Mouse (Mus musculus) neural tube, embryonic 11.5 days (tissue): ENCODE results near the gene Plxdc1. TPM values are rescaled to one million over a fixed set of nuclear protein-coding genes. Genes with fewer than 3 reads are reported as not detected.

Source experiments
- ATAC-seq: fragments of 200-750 bp; cut with Nextera tagmentation; 2 replicates; pipeline ENCODE4 v1.8.0; 2017; ENCODE audit warnings: moderate number of reproducible peaks, mild to moderate bottlenecking, moderate TSS enrichment, moderate library complexity; ENCODE audit not compliant: insufficient read depth, low FRiP score, low TSS enrichment
- DNase-seq: peaks from one replicate; pipeline ENCODE4 v3.0.0-alpha.2; 2015; ENCODE audit warnings: low spot score
- H3K27ac ChIP-seq: fragments of 300-500 bp; sonication (generic); 2 replicates; pipeline ENCODE4 v1.5.1; 2014; ENCODE audit warnings: low read depth, mild to moderate bottlenecking, low read length
- H3K27me3 ChIP-seq: fragments of 300-500 bp; sonication (generic); 2 replicates; pipeline ENCODE4 v1.6.1; 2014; ENCODE audit warnings: mild to moderate bottlenecking, low read length, mixed read lengths; ENCODE audit not compliant: control insufficient read depth, insufficient read depth
- H3K36me3 ChIP-seq: fragments of 300-500 bp; sonication (generic); 2 replicates; pipeline ENCODE4 v1.6.1; 2014; ENCODE audit warnings: mild to moderate bottlenecking, low read length, moderate library complexity, mixed read lengths; ENCODE audit not compliant: control insufficient read depth, insufficient read depth
- H3K4me1 ChIP-seq: fragments of 300-500 bp; sonication (generic); 2 replicates; pipeline ENCODE4 v1.6.1; 2014; ENCODE audit warnings: low read length, mixed read lengths; ENCODE audit not compliant: control insufficient read depth, insufficient read depth
- H3K4me2 ChIP-seq: fragments of 300-500 bp; sonication (generic); 2 replicates; pipeline ENCODE4 v1.6.1; 2014; ENCODE audit warnings: low read depth, mild to moderate bottlenecking, moderate library complexity
- H3K4me3 ChIP-seq: fragments of 300-500 bp; sonication (generic); 2 replicates; pipeline ENCODE4 v1.5.1; 2014; ENCODE audit warnings: low read depth, low read length
- H3K9ac ChIP-seq: fragments of 300-500 bp; sonication (generic); 2 replicates; pipeline ENCODE4 v1.6.1; 2014; ENCODE audit warnings: mild to moderate bottlenecking, low read length
- H3K9me3 ChIP-seq: fragments of 300-500 bp; sonication (generic); 2 replicates; pipeline ENCODE4 v1.6.1; 2016; ENCODE audit warnings: low read length; ENCODE audit not compliant: control insufficient read depth
- WGBS: fragments of 180-500 bp; shearing (Covaris S2); extraction: QIAGEN DNeasy Blood & Tissue Kit; methylation state at CpG from one replicate; pipeline ENCODE4 v1.1.7; 2014; 5-methylcytosine and 5-hydroxymethylcytosine counted together
- microRNA-seq: library from miRNA; unstranded; fragments of <30 nt; microRNA quantifications from one replicate; pipeline ENCODE4, GENCODE M21; 2016
- polyA plus RNA-seq: library from polyadenylated mRNA; unstranded; fragments of >200 nt; fragmentation: Nextera tagmentation; extraction: Ambion mirVana; gene quantifications from 2 replicates; pipeline ENCODE4 v1.2.1, GENCODE M21; 2014

Plxdc1 gene
- polyA plus RNA-seq, 1 experiment from 2014 or later = not detected

DNA sequence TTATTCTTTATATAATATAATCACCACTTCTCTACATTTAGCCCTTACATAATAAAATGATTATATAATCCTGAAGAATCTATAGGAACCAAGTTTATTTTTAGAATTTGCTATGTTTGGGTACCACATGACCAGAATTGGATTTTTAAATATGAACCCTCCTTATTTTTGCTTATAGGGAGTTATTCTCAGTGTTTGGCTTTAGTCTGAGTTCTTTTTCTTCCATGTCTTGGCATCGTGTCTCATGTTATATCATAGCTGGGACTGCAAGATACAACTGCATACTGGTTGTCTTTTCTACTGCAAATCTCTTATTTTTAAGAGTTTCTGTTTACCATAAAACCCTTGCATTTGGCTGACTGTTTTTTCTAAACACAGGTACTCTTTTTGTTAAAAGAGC is 111.8 kb downstream of the Plxdc1 start:
- Histone ChIP-seq H3K36me3 (no peaks in the 10 kb centered on the region), H3K27ac (no peak overlapping the region), H3K4me1 (no peaks in the 10 kb centered on the region), H3K9me3 (no peaks in the 10 kb centered on the region), H3K4me3 (no peak overlapping the region), H3K27me3 (no peaks in the 10 kb centered on the region), H3K9ac (no peak overlapping the region), H3K4me2 (no peak overlapping the region)
- no peak for ATAC-seq
- 93% methylated on average over 1 of the region's 1 CpGs for WGBS
- no peak for DNase-seq

Small RNA genes lying within 50 kb of the gene (microRNA-seq; reads per million reads assigned to microRNA genes)
- gene Gm22461 (not detected), gene Gm27597 (not detected)

Other genes with a start within 250 kb of the Plxdc1 start
- 2.0 and 2.8 TPM in 2 replicates for gene Pip4k2b, start 241.7 kb downstream of the Plxdc1 start, polyA plus RNA-seq
- gene Cwc25, start 219.9 kb downstream of the Plxdc1 start, polyA plus RNA-seq = 13.3 and 13.7 TPM in 2 replicates
- not detected in 2 replicates for gene 1700001P01Rik, start 210.5 kb downstream of the Plxdc1 start, polyA plus RNA-seq
- gene Rpl23, start 204.0 kb downstream of the Plxdc1 start, polyA plus RNA-seq = 453 and 457 TPM in 2 replicates
- 68.8 and 73.1 TPM in 2 replicates for gene Lasp1, start 187.4 kb downstream of the Plxdc1 start, polyA plus RNA-seq
- 14.1 and 15.0 TPM in 2 replicates for gene B230217C12Rik, start 145.7 kb downstream of the Plxdc1 start, polyA plus RNA-seq
- 0.53 and 0.65 TPM in 2 replicates for gene Fbxo47, start 102.3 kb downstream of the Plxdc1 start, polyA plus RNA-seq
- 10.6 and 14.1 TPM in 2 replicates for gene Arl5c, start 9.7 kb upstream of the Plxdc1 start, polyA plus RNA-seq
- gene Cacnb1, start 36.6 kb upstream of the Plxdc1 start, polyA plus RNA-seq = 15.2 and 15.8 TPM in 2 replicates
- gene Rpl19, start 40.3 kb upstream of the Plxdc1 start, polyA plus RNA-seq = 926 and 968 TPM in 2 replicates
- 6.6 and 6.8 TPM in 2 replicates for gene Stac2, start 67.0 kb upstream of the Plxdc1 start, polyA plus RNA-seq
- 24.1 and 26.8 TPM in 2 replicates for gene Fbxl20, start 164.0 kb upstream of the Plxdc1 start, polyA plus RNA-seq
- 74.6 and 75.3 TPM in 2 replicates for gene Med1, start 206.8 kb upstream of the Plxdc1 start, polyA plus RNA-seq
- 13.1 TPM in 2 replicates for gene Cdk12, start 216.6 kb upstream of the Plxdc1 start, polyA plus RNA-seq